Mouse (Mus musculus) testis, adult 2 months (tissue): ENCODE results near the gene Trpt1. TPM values are rescaled to one million over a fixed set of nuclear protein-coding genes. Genes with fewer than 3 reads are reported as not detected.

Experiments used
- H3K27ac ChIP-seq: fragments of 200-500 bp; 2 replicates; pipeline ENCODE4 v1.5.1; 2012; ENCODE audit warnings: low read depth, low read length; ENCODE audit not compliant: control insufficient read depth, insufficient read depth
- H3K27me3 ChIP-seq: fragments of 200-500 bp; 2 replicates; pipeline ENCODE4 v1.6.1; 2012; ENCODE audit warnings: mild to moderate bottlenecking, low read length, moderate library complexity; ENCODE audit not compliant: control insufficient read depth, insufficient read depth
- H3K36me3 ChIP-seq: fragments of 200-500 bp; 2 replicates; pipeline ENCODE4 v1.6.1; 2012; ENCODE audit warnings: mild to moderate bottlenecking, low read length; ENCODE audit not compliant: control insufficient read depth, insufficient read depth
- H3K4me1 ChIP-seq: fragments of 200-500 bp; 2 replicates; pipeline ENCODE4 v1.6.1; 2012; ENCODE audit warnings: low read length; ENCODE audit not compliant: control insufficient read depth, insufficient read depth
- H3K4me3 ChIP-seq: fragments of 200-500 bp; 2 replicates; pipeline ENCODE4 v1.5.1; 2012; ENCODE audit warnings: low read depth, mild to moderate bottlenecking, low read length, moderate library complexity, mixed read lengths; ENCODE audit not compliant: control insufficient read depth
- CTCF ChIP-seq: fragments of 200-500 bp; IDR thresholded peaks from 2 replicates; pipeline ENCODE4 v1.5.1; 2012; ENCODE audit warnings: low read depth, mild to moderate bottlenecking, inconsistent platforms, low read length, moderate library complexity; ENCODE audit not compliant: control insufficient read depth, insufficient read depth, insufficient replicate concordance
- POLR2A ChIP-seq: fragments of 200-500 bp; IDR thresholded peaks from 2 replicates; pipeline ENCODE4 v1.6.1; 2012; ENCODE audit warnings: low read depth, mild to moderate bottlenecking, inconsistent platforms, low read length, moderate library complexity; ENCODE audit not compliant: control insufficient read depth
- polyA plus RNA-seq: library from polyadenylated mRNA; depleted of rRNA; stranded (reverse); fragments of >200 nt; gene quantifications from 2 replicates; pipeline ENCODE4 v1.2.3, GENCODE M21; 2012

The Trpt1 gene
- polyA plus RNA-seq, 1 experiment = 6.7 TPM

DNA sequence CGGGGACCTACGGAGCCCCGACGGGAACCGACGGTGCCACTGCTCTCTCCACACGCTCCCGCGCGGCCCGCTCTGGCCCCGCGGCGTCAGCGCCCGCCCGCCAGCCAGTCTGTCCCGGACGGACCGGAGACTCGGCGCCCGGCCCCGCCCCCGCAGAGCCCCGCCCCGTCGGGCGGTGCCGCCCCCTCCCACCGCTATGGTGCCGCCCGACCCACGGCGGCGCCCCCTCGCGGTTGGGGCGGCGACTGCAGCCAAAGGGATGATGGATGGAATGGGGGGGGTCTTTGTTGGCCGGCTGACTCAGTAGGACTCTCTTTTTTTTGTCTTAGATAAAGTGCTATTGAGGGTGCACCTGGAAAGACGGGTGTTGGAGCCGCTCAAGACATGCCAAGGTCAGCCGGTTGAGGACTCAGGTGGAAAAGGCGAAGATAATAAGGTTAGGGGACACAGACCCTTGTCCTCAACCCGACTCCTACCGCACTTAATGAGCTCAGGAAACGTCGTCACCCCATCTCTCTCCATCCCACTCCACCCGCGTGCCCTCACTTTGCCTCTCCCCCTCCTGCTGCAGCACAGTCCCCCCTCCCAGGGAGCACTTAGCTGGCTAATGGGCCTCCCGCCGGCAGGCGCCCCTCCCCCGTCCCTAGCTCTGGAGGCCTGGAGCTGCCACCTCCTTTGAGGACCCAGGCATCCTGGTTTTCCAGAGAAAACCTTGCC, 26.1 kb upstream of the Trpt1 start:
- Histone ChIP-seq H3K27me3 (no peaks in the 10 kb centered on the region), H3K4me3 (peak overlapping the region; percentile 82), H3K27ac (no peak overlapping the region), H3K4me1 (peaks cover 24% of the 10 kb centered on the region), H3K36me3 (no peaks in the 10 kb centered on the region)
- TF ChIP-seq POLR2A (no peak), CTCF (peak; percentile 70)

DNA sequence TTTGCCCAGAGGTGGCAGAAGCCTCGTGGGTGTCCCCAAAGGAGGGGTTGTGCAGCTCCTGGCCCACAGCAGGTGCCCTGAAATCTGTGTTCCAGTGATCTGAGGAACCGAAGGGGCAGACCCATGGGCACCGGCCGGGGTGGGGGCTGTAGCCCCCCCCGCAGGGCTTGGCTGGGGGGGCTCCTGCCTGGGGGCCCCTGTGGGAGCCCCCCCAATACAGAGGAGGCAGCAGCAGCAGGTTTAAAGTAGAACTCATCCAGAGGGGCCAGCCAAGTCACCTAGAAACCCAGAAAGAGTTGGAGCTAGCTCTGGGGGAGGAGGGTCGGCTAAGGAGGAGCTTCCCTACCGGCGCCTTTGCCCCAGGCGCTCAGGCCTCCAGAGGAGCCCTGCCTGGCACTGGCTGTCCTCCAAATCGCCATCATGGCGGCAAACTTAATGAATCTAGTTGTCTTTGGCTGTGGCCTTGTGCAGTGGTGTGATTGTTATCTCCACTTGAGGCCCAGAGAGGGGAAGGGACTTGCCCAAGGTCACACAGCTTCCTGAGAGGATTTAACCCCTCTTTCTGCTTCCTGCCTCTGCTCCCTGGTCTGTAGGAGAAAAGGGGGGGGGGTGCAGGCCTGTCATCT, 25.4 kb upstream of the Trpt1 start:
- Histone ChIP-seq H3K4me3 (no peak overlapping the region; the same call in 1 of the 2 replicates), H3K4me1 (peaks cover 24% of the 10 kb centered on the region), H3K27ac (no peak overlapping the region), H3K36me3 (no peaks in the 10 kb centered on the region), H3K27me3 (no peaks in the 10 kb centered on the region)
- no peak for TF ChIP-seq CTCF
- TF ChIP-seq POLR2A = no peak

DNA sequence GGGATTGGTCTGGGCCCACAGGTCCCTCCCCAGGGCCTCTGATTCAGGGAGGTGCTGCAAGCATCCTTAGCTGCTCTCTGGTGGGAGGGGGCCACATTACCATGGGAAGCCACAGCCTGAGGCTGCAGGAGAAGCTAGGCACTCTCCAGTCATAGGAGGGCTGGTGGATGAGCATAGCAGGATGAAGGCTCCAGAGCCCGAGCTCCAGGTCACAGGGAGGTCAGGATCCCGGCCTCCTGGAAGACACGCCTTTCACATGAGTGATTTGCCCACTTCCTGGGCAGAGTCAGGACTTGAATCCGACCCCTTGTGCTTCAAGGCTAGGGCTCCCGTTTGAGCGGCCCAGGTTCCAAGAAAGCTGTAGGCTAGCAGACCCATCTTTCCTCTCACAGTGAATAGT, 24.3 kb upstream of the Trpt1 start:
- Histone ChIP-seq H3K36me3 (no peaks in the 10 kb centered on the region), H3K27me3 (no peaks in the 10 kb centered on the region), H3K4me1 (peaks cover 31% of the 10 kb centered on the region), H3K27ac (no peak overlapping the region), H3K4me3 (no peak overlapping the region)
- TF ChIP-seq POLR2A (no peak), CTCF (no peak)

GRCm38 (mm10) chr19:6972247-6972917, 23.5 kb upstream of the Trpt1 start:
- TF ChIP-seq POLR2A = no peak
- no peak for TF ChIP-seq CTCF
- Histone ChIP-seq H3K27ac (no peak overlapping the region), H3K4me1 (peaks cover 31% of the 10 kb centered on the region), H3K27me3 (no peaks in the 10 kb centered on the region), H3K4me3 (no peak overlapping the region), H3K36me3 (no peaks in the 10 kb centered on the region)

GRCm38 (mm10) chr19:6973581-6974190, 22.2 kb upstream of the Trpt1 start:
- TF ChIP-seq POLR2A = no peak
- no peak for TF ChIP-seq CTCF
- H3K4me1 ChIP-seq = peaks cover 29% of the 10 kb centered on the region

GRCm38 (mm10) chr19:6974211-6975205, 21.4 kb upstream of the Trpt1 start, which contains the start of gene Ppp1r14b:
Gene Ppp1r14b, plus strand, starts transcription at chr19:6974968.
- H3K27ac ChIP-seq = peak within 1 kb of the TSS; percentile 80
- TF ChIP-seq POLR2A = peak; percentile 38; the same call in 1 of the 2 replicates
- TF ChIP-seq CTCF = no peak
- no peaks in the 10 kb centered on the region for H3K36me3 ChIP-seq
- H3K4me3 ChIP-seq = peak within 1 kb of the TSS; percentile 91
- H3K4me1 ChIP-seq = peaks cover 31% of the 10 kb centered on the region
- H3K27me3 ChIP-seq = no peaks in the 10 kb centered on the region

More at GRCm38 (mm10) chr19:6973581-6974190, 22.2 kb upstream of the Trpt1 start:
- H3K36me3 ChIP-seq = no peaks in the 10 kb centered on the region
- no peak overlapping the region for H3K27ac ChIP-seq
- peak overlapping the region; percentile 89 for H3K4me3 ChIP-seq
- no peaks in the 10 kb centered on the region for H3K27me3 ChIP-seq
